Mouse (Mus musculus) T-cell, adult 2 months (primary cell): ENCODE measurements around the gene Pla2g6.

ENCODE experiments used
- DNase-seq: peaks from one replicate; pipeline ENCODE4 v3.0.0; 2022; ENCODE audit warnings: low spot score

Gene Pla2g6

DNA sequence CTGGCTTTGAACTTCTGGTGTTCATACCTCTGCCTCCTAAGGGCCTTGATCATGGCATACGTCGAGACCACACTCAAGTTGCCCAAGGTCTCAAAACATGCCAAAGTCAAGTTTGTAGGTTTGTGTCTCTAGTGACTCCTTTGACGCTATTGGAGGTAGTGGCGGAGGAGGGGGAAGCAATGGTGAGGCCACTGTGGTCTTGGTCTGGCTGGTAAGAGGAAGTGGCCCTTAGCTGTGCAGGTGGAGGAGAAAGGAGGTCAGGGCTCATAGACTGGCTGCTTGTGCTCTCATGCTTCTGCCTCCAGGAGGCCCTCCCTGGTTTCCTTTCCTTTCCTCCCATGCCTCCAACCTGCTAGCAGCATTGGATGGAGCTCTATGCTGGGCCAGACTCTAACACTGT is 22.7 kb upstream of the Pla2g6 start:
- no peak for DNase-seq

- no peak for DNase-seq
Observed at GRCm38 (mm10) chr15:79348651-79349050, 20.5 kb upstream of the Pla2g6 start.

DNA sequence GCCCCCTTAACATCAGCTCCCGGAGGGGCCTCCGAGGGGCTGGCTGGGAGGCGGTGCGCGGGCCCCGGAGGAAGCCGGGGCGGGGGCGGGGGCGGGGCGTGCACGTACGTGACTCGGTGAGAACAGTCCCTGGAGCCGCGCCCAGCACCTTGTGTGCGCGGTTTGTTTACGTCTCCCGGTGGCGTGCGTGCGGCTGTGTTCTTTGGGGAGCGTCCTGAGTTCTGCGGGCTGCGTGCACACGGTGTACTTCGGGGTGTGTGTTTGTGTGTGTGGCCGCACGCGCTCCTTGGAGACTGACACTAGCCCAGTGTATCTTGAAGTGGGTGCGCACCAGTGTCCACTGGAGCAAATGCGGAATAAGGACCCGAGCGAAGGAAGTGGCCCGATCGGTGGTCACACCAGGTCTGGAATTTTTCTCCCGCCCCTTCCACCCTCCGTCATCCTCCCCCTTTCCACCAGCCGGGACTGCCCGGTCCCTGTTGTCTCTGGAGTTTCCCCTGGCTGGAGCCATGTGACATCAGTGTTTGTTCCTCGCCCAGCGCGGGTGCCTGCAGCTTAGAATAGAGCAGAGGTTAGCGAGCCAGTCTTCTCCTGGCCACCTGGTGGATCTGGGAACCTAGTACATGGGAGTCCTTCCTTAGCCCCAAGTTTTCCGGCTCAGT is 19.8 kb upstream of the Pla2g6 start:
- peak; percentile 93 for DNase-seq

DNA sequence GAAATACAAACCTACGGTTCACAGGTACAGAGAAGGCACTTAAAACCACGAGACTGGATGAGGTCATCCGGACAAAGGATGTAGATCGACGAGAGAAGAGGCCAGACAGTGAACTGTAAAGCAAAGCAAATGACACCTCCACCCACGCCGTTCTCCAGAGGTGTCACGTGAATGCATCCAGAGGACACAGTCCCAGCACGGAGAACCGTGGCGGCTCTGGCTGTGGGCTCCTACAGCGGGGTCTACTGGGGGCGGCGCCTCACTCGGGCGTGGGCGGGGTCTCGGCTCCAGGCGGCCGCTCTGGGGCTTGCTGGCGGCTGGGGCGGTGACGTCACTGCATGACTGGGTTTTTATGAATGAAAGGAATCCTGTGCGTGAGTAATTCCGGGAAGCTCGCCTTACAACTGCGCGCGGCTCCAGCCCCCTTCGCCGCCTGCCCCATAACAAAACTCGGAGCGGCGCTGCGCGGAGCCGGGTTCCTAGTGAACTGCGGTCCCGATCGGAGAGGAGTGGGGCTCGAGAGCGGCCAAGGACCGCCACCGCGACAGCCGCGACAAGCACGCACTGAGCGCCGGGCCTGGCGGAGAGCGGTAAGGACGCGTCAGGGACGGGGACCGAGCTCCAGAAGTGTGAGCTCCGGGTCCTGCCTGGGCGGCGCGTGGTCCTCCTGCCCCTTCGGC is 19.1 kb upstream of the Pla2g6 start:
- DNase-seq = peak; percentile 96

DNA sequence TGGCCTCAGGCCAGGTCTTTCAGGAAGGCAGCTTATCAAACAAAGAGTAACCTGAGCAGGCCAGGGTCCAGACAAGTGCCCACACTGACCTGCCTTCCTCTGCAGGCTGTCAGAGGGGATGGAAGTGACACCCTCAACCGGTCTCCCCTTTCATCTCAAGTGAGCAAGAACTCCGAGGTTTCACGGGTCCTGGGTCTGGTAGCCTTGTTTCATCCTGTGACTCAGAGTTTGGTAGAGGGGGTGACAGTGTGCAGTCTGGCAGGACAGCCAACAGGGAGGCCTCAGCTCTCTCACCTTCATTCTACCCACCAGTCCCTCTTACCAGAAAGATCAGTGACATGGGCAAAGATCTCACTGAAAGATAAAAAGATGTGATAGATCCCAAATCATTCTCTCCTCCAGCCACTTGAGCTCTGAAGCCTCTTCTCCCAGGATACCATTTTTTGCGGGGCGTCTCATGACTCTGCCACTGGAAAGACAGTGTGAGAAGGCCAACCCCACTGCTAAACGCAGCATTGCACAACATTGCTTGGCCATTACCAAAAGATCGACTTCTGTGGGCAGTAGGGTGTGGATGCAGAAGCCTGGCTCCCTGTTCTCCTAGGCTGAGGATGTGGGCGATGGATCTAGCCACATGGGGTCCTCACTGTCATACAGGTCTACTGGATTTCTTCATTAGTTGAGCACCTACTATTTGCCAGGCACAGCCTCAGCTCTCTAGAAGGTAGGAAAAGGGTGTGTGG is 18.0 kb upstream of the Pla2g6 start, which contains the start of gene Maff:
Gene Maff (plus strand): TSS at position 571 of the 743 bp plus-strand sequence.
- DNase-seq = no peak

DNA sequence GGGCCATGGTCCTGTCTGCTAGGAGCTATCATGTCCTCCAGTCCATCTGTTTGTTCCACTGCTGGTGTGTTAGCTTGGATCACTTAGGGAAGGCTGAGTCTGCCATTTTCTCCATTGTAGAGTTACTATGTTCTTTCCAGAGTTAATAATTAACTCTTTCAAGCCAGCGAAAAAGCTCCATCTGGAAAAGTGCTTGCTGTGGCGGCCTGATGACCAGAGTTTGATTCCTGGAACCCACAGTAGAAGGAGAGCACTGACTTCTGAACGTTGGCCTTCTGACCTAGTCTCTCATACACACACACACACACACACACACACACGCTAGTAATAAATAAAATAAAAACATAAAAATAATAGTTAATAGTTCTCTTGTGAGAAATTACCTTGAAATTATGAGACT is 16.4 kb upstream of the Pla2g6 start:
- no peak for DNase-seq

DNA sequence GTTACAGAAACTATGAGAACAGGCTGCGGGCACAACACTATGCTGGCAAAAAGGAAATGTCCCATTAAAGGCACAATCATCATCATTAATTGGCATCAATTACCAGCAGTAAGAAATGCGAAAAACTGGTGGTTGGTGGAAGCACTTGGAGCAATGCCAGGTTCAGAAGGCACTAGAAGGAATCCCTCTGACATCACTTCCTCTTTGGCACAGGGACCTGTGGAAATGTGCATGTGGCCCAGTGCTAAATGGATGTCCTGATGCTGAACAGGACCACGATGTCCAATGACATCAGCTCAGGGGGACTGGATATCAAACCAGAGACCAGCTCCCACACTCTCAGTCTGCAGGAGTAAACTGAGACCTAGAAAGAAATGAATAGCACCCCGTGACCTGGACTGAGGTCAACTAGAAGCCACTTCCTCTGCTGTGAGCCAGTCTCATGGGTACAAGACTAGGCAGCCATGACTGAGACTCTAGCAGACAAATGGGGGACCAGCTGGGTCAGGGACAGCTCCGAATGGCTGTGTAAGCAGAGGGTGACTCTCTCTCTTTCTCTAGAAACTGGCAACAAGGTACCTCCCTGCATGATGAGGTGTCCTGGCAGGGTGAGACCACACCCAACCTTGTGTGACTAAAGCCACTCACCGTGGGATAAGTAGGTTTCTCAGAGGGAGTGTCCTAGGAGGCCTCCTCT is 14.6 kb upstream of the Pla2g6 start:
- DNase-seq = no peak

DNA sequence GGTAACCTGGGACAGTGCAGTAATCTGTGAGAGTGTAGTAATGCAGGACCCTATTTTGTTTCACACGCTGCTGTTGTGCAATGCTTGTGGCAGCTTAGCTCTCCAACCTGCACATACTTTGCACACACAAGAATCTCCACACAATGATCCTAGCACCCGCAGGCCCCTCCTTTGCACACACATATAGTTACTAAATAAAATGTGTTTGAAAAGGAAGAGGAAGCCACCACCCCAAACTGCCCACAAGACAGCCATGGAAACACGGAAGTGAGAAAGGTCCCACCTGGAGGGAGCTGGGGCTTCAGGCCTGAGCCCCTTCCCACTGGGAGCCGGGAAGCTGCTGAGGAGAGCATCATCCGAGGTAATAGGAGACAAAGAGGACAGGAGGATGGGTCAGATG is 10.8 kb upstream of the Pla2g6 start:
- DNase-seq = no peak

GRCm38 (mm10) chr15:79335061-79335655 is 7.0 kb upstream of the Pla2g6 start:
- no peak for DNase-seq

DNA sequence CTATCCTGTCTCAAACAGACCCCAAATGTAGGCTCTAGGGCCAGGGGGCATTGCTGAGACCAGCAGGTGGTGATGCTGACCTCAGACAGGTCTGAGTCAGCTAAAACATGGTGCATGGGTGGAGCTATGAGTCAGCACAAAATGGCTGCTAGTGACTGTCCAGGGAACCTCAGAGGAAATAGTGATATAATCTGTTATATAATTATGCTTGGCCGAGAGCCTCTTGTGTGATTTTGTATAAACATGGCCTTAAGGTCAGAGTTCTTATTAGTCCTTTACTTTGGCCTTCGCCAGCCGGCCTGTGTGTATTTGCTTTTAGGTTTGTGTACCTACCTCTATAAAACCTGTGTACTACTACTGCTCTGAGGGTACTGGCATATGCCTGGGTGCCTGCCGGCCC is 5.2 kb upstream of the Pla2g6 start:
- no peak for DNase-seq

DNA sequence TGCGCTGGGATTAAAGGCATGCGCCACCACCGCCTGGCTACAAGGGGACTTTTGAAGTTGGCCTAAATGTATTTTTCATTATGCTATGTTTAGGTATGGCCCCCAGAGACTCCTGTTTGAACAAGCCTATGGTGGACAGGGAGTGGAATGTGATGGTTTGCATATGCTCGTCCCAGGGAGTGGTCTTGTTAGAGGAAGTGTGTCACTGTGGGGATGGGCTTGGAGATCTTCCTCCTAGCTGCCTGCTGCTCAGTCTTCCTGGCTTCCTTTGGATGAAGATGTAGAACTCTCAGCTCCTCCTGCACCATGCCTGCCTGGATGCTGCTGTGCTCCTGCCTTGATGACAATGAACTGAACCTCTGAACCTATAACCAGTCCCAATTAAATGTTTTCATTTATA is 2.3 kb upstream of the Pla2g6 start:
- DNase-seq = no peak

DNA sequence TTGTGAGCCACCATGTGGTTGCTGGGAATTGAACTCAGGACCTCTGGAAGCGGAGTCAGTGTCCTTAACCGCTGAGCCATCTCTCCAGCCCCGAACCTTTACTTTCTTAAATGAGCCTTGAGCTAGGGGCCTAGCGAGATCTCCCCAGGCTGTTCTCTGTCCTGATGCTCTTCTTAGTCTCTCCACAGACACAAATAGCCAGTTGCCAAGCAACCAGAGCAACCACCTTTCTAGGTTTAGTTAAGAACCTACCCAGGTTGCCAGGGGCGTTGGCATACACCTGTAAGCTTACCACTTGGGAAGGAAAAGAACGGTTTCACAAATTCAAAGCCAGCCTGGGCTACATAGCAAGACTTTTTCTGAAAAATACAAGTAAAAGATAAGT is 1.8 kb upstream of the Pla2g6 start:
- no peak for DNase-seq

DNA sequence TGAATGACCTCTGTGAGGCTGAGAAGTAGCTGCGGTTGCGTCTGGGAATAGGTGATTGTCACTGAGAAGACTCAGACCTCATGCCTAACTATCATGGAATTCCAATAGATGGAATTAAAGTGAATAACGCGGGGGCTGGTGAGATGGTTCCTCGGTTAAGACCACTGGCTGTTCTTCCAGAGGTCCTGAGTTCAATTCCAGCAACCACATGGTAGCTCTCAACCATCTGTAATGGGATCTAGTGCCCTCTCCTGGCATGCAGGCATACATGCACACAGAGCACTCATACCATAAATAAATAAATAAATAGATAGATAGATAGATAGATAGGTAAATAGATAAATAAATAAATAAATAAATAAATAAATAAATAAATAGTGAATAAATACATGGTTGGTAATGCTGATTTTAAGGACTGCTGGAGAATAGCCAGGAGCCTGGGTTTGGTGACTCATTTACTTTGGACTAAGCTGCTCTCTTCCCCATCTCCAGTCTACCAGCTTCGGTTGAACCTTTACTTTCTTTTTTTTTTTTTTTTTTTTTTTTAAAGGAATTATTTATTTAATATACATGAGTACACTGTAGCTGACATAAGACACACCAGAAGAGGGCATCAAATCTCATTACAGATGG is 1.3 kb upstream of the Pla2g6 start:
- DNase-seq = no peak

DNA sequence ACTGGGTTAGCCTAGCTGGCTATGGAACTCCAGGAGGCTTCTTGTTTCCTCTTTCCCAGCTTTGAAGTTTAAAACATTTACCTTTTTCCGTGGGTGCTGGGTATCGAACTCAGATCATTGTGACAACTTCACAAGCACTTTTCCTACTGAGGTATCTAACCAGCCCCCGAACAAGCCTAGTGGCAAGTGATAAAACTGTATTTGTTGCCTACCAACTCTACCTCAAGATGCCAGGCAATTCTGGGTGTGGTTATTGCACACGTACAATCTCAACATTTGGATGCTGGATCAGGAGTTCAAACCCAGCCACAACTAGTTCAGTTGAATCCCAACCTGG is 717 bp upstream of the Pla2g6 start:
- DNase-seq = peak; percentile 54

GRCm38 (mm10) chr15:79326971-79327961 is 924 bp downstream of the Pla2g6 start:
- DNase-seq = peak; percentile 38

DNA sequence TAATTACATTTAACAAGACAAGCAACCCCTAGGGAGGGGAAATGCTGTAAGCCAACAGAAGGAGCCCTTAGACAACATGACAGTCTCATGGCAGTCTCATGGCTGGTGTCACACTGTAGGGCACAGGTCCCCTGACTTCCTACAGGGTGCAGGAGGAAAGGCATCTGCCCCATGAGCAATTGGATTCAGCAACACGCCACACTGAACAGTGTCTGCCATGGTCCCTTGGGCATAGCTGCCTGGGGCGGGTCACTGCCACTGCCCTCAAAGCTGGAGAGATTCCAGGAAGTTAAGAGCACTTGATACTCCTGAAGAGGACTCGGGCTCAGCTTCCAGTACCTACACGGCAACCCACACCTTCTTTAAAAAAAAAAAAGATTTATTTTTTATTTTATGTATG is 1.9 kb downstream of the Pla2g6 start:
- no peak for DNase-seq

DNA sequence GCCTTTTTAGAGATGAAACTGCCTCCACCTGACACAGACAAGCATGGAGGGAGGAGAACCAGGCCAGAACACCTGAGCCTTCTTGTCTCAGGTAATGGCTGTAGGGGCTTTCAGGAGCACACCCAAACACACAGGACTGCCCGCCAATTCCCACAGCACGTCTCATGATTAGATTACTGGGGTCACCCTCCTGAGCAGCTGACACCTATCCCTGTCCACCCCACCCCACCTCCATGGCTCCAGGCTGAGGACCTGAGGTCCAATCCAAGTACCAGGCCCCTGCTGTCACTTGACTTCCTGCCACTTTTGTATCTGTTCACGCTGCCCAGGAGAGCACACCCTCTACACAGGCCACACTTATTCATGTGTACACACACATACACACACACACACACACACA is 2.4 kb downstream of the Pla2g6 start:
- no peak for DNase-seq

- no peak for DNase-seq
Observed at GRCm38 (mm10) chr15:79324373-79324772, 3.8 kb downstream of the Pla2g6 start.

- DNase-seq = no peak
Observed at GRCm38 (mm10) chr15:79323791-79324155, 4.4 kb downstream of the Pla2g6 start.

GRCm38 (mm10) chr15:79322991-79323790 is 5.0 kb downstream of the Pla2g6 start:
- peak; percentile 62 for DNase-seq
